Mouse (Mus musculus) gastrocnemius, postnatal 14 days (tissue): ENCODE measurements around the gene Gsk3b. TPM values are rescaled to one million over a fixed set of nuclear protein-coding genes. Genes with fewer than 3 reads are reported as not detected.
"Not testable (repeated sequence)": the region's sequence is repeated elsewhere in the genome, so short reads cannot be mapped to it uniquely, and the experiment has no call there.

ENCODE experiments used
- DNase-seq: peaks from one replicate; pipeline ENCODE4 v3.0.0; 2021; ENCODE audit warnings: mixed read lengths
- intact Hi-C: fragments of 180-260 bp; cut with DNase I; formaldehyde crosslinking; loops from one replicate; pipeline ENCODE4 v1.15.1; 2025; ENCODE audit warnings: low total_unique reads
- long read RNA-seq, 2 experiments: library from polyadenylated mRNA; stranded (forward); transcript quantifications; one replicate each; pipeline ENCODE4 v2.0.0; 2021
- total RNA-seq, 2 experiments: library from RNA; stranded (reverse); gene quantifications; 2 replicates each; pipeline ENCODE4 v1.2.3; 2021

The Gsk3b gene
- 10 to 100 TPM; 47.2 to 49.3 TPM for total RNA-seq
- long read RNA-seq, experiment 1, full-length matches to known transcripts: 1 of 3 reads
- long read RNA-seq, experiment 1, partial matches to known transcripts: 0 of 3 reads
- long read RNA-seq, experiment 1, other reads (novel, unspliced or antisense): 2 of 3 reads
- long read RNA-seq, experiment 2, full-length matches to known transcripts: 5 of 7 reads
- long read RNA-seq, experiment 2, partial matches to known transcripts: 1 of 7 reads
- long read RNA-seq, experiment 2, other reads (novel, unspliced or antisense): 1 of 7 reads

DNA sequence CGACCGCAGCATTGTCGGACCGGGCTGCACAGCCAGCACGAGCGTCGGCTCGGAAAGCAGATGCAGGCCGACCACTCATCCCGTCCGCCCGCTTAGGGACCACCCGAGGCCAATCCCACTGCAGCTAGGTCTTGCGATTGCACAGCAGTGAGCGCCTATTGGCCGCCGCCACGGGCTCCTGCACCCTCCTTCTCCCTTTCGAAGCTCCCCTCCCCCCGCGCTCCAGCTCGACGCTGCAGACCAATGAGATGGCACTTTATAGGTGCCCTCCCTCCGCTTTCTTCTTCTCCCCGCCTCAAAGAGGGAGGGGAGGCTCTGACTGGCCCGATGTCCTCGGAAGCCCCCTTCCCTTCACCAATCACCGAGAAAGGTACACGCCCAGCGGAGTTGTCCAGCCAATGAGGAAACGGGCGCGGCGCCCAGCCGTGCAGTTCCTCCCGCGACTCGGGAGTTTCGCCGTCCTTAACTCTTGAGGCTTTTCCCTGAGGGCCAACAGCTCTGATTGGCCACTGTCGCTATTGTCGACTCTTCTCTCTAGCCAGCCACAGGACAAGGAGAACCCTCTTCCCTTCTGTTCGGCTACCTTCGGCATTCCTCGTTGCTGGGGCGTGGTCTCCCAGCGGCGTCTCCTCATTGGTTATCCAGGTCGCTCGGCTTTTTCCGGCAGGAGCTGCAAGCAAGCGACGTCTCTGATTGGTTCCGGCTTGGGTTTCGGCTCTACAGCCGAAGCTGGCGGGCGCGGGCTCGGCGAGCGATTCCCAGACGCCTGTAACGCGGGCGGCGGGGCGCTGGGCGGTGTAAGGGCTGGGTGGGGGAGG is at the start of gene Gsk3b:
Gsk3b (plus strand) TSS at position 373 of the 818 bp plus-strand sequence.
- peak; percentile 99 for DNase-seq
- intact Hi-C loops: no loop called here

DNA sequence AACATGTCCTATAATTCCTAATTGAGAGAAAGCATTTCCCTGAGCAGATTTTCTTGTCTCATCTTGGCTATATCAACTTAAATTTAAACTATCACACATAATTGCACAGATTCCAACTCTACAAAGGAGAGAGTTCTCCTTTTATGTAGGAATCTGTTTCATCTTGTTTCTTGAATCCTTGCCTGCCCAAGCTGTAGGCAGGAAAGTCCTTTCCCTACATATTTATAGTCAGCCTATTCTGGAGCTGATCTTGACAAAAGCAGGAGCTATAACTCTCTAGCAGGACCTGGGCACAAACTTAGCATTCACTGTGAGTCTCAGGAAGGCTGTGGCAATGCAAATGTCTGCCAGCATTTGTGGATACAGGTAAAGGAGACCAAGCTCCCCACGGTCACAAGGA is 46.6 kb upstream of the Gsk3b start:
- intact Hi-C loops: no loop called here
- no peak for DNase-seq

GRCm38 (mm10) chr16:38044551-38044950 is 44.2 kb upstream of the Gsk3b start:
- intact Hi-C loops: no loop called here
- DNase-seq: peak; percentile 12

DNA sequence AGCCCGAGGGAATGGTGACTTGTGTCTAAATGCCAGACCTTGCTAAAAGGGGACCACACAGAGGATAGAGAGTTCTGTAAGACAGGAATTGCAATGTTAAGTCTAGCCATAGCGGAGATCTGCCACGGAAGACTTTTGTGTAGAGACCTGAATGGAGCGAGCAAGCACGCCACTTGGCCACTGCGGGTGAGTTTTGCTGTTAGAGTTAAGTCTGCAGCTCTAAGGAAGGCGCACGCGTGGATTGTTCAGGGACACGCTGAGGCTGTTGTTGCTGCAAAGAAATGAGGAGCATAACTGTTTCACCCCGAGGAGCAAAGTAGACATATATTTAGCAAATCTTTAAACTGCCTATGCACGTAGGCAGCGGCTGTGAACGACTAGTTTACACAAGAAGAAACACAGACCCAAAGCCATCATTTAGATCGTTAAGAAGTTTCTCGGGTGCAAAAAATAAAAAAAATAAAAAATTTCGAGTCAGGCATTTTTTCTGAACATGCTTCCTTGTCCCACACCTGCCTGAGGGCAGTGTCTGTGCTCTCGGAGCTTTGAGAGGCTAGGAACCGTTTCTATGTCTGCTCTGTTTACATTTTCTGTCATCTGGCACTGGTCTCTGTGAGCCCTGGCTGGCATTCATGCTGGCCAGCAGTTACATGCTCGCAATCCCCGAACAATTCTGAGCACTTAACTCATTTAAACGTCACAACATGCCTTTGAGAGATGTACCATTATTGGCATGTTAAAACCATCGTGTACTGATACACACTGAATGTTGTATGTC is 40.8 kb upstream of the Gsk3b start:
- intact Hi-C loops: no loop called here
- no peak for DNase-seq

GRCm38 (mm10) chr16:38057898-38058297 is 30.9 kb upstream of the Gsk3b start:
- intact Hi-C loops: no loop called here
- no peak for DNase-seq

DNA sequence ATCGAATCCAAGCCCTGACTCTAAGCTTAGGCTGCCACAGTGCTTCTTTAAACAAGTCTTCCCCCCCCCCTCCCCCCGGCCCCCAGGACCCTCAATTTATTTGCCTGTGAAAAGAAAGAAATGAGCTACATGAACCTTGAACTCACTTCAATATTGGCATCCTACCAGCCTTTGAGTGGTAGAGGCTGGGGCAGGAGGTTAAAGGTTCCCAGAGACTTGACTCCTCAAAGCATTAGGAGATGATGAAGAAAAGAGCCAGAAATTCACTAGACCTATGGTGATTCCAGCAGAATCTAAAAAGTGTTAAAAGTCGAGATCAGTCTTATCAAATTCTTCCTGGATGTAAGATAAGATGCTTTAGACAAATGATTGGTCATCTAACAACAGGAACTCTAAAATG is 30.0 kb upstream of the Gsk3b start:
- DNase-seq: no peak
- intact Hi-C loops: no loop called here

DNA sequence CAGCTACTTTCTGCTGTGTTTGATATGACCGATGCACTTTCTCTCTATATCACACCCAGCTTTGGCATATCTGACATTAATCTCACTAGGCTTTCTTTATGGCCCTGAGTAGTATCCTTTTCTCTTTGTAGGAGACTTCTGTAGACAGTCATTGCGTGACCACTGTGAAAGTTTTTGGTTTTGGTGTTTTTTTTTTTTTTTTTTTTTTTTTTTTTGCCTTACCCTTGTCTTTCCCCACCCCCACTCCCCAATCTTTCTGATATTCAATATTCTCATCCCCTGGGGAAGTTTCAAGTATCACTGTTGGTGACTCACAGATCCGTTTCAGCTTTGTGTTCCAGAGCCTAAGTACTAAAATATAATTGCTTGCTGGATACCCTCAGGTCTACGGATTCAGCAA is 29.2 kb upstream of the Gsk3b start:
- intact Hi-C loops: no loop called here
- DNase-seq: no peak

DNA sequence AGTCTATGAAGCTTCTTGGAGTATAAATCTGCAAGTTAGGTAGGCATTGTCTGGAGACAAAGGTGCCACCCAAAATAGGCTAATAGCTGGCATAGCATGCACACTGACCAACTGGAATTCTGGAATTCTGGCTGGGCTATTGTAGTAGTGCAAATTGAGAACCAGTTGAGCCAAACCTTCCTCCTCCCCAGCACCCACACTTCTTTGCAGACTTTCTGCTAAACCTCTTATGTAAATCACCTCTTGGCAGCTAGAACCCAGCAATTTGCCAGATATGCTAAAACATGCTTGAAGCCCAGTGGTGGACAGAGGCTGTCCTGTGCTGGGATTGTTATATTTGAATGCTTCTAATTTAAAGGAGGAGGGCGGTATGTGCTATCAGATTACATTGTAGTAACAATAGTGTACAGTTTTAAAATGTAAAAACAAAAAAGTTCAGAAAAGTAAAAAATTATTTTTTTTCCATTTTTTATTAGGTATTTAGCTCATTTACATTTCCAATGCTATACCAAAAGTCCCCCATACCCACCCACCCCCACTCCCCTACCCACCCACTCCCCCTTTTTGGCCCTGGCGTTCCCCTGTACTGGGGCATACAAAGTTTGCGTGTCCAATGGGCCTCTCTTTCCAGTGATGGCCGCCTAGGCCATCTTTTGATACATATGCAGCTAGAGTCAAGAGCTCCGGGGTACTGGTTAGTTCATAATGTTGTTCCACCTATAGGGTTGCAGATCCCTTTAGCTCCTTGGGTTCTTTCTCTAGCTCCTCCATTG is 14.8 kb upstream of the Gsk3b start:
- DNase-seq, intact Hi-C loops: not testable (repeated sequence)

DNA sequence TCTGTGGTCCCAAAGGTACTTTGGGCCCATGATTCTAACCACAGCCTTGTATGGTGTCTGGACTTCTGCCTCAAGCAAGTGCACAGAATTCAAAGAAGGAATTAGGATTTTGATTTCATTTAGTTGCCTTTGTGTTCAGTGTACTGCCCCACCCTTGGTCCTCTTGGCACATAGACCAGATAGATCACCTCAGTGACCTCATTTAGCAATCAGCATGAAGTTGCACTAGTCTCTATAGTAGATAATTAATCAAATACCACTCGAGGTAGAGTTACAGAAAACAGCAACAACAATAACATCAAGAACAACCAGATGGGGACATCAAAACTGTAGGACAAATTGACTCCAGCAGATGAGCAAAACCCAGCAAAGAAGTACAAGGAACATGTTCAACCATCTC is 8.6 kb upstream of the Gsk3b start:
- no peak for DNase-seq
- intact Hi-C loops: no loop called here

DNA sequence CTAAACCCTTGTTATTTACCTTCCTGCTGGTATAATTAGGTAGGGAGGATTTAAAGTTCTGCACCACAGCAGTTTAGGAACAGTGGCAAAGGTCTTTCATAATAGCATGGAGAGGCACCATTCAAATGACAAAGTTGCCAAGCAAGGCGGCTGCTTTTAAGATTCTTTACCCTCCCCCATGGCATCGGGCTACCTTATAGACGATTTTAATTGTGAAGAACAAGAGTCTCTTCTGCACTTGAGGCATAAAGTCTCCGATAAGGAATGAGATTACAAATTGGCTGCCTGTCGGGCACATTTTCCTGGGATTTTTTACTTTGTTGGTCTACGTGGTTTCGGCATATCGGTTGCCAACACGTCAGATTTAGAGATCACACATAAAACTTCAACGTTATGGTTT is 1.6 kb upstream of the Gsk3b start:
- intact Hi-C loops: no loop called here
- no peak for DNase-seq

GRCm38 (mm10) chr16:38087645-38088125 is 1.1 kb upstream of the Gsk3b start:
- DNase-seq: no peak
- intact Hi-C loops: no loop called here

DNA sequence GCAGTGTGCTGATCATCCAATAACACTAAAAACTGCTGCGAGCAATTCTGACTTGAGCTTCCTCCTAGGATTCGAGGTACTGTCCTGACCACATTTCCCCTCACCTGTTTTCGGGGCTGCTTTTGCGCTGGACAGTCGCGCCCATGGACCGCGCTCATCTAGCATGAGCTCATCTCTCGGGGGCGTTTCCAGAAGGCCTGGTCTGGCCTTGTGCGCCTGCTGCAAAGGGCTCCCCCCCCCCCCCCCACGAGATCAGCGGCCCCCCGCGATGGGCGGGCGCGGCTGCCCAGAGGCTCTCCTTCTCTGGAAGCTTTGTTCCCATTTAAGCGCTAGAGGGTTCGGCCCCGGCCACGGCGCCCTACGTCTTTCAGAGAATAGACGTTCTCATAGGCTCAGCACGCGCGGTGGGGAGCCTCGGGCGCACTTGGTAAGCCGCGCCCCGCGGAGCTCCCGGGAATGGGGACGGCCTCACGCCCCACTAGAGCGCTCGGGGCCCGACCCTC is 624 bp upstream of the Gsk3b start:
- no peak for DNase-seq
- intact Hi-C loops: no loop called here

- intact Hi-C loops: no loop called here
- DNase-seq: no peak
Observed at GRCm38 (mm10) chr16:38089447-38090170, 808 bp downstream of the Gsk3b start.

GRCm38 (mm10) chr16:38090341-38091005 is 1.7 kb downstream of the Gsk3b start:
- intact Hi-C loops: no loop called here
- no peak for DNase-seq

DNA sequence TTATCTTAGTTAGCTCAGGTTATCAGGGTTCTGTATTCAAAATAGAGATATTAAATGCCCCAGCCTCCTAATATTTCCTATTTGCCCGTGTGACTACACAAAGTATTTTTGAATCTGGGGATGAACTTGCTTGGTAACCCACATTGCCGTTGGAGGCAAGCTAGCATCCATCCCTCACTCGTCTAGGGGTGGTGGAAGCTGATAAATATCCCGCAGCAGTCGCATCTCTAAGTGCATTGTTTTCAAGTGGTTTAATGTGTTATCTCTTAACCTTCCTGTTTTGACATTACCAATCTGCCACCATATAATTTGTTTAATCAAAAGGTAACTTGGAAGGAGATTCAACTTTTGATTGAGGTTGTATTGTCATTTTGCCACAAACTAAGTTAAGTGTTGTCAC is 2.2 kb downstream of the Gsk3b start:
- DNase-seq: no peak
- intact Hi-C loops: no loop called here

- intact Hi-C loops: no loop called here
- no peak for DNase-seq
Observed at GRCm38 (mm10) chr16:38091706-38092105, 2.9 kb downstream of the Gsk3b start.

- no peak for DNase-seq
- intact Hi-C loops: no loop called here
Observed at GRCm38 (mm10) chr16:38092598-38092997, 3.8 kb downstream of the Gsk3b start.

DNA sequence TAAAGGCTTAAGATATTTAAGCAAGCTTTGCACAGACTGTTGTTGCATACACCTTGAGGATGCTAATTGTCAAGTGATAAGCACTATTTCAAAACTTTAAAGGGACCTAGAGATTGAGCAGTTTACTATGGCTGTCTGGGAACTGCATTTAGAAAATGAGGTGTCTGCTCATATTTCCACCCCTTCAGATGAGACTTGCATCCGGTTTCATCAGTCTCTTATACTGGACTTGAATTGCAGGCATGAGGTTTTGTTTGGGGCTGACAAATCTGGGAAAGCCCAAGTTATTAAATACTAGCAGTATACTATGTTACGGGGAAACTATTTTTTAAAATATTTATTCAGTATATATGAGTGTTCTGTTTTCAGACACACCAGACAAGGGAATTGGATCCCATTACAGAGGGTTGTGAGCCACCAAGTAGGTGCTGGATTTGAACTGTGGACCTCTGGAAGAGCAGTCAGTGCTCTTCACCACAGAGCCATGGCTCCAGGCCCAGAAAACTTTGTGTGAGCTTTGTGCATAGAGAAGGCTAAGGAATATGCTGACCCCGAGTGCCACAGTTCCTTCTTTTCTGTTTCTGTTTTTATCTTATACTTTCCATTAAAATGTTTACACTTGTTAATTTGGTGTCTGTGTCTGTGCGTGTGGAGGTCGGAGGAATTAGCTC is 6.5 kb downstream of the Gsk3b start:
- DNase-seq: no peak
- intact Hi-C loops: no loop called here
